Mouse (Mus musculus): ENCODE results near the gene Slc25a17. TPM values are rescaled to one million over a fixed set of nuclear protein-coding genes. Genes with fewer than 3 reads are reported as not detected.

The Slc25a17 gene
- polyA plus RNA-seq, 1 experiment from 2014 or later: 153 TPM

GRCm38 (mm10) chr15:81347466-81347865, 13.1 kb downstream of the Slc25a17 start:
- 95% methylated on average over 2 of the region's 2 CpGs for WGBS
- Histone ChIP-seq H3K4me2 (ENCODE audit: low read length) (no peak overlapping the region), H3K36me3 (ENCODE audit: control insufficient read depth, insufficient read depth, low read length) (peaks cover 10% of the 10 kb centered on the region; the same call in 1 of the 2 replicates), H3K9ac (replicated peaks; ENCODE audit: low read length) (no peak overlapping the region), H3K27me3 (ENCODE audit: control insufficient read depth, insufficient read depth, low read length) (no peaks in the 10 kb centered on the region), H3K4me1 (ENCODE audit: control insufficient read depth, insufficient read depth, low read length) (0 out of 2 replicates have a peak, but pooled peaks cover 2% of the 10 kb centered on the region), H3K9me3 (ENCODE audit: control insufficient read depth, low read length) (no peaks in the 10 kb centered on the region), H3K27ac (replicated peaks; ENCODE audit: low read depth, low read length) (no peak overlapping the region), H3K4me3 (replicated peaks; ENCODE audit: low read depth, low read length) (no peak overlapping the region)
- ATAC-seq (ENCODE audit: low FRiP score, low TSS enrichment): no peak
- DNase-seq: no peak

- no peak overlapping the region for H3K27ac ChIP-seq (replicated peaks; ENCODE audit: low read depth, low read length)
- no peak overlapping the region for H3K4me2 ChIP-seq (ENCODE audit: low read length)
- H3K27me3 ChIP-seq (ENCODE audit: control insufficient read depth, insufficient read depth, low read length): no peaks in the 10 kb centered on the region
- peaks cover 50% of the 10 kb centered on the region for H3K36me3 ChIP-seq (ENCODE audit: control insufficient read depth, insufficient read depth, low read length)
- H3K4me3 ChIP-seq (replicated peaks; ENCODE audit: low read depth, low read length): no peak overlapping the region
- ATAC-seq (ENCODE audit: low FRiP score, low TSS enrichment) (no peak), DNase-seq (no peak)
- no peaks in the 10 kb centered on the region for H3K9me3 ChIP-seq (ENCODE audit: control insufficient read depth, low read length)
- 99% methylated on average over 2 of the region's 2 CpGs for WGBS
- no peak overlapping the region for H3K9ac ChIP-seq (replicated peaks; ENCODE audit: low read length)
- H3K4me1 ChIP-seq (ENCODE audit: control insufficient read depth, insufficient read depth, low read length): no peaks in the 10 kb centered on the region
These were observed 19.2 kb downstream of the Slc25a17 start for GRCm38 (mm10) chr15:81341426-81341825.

GRCm38 (mm10) chr15:81339158-81339557, 21.5 kb downstream of the Slc25a17 start:
- no peaks in the 10 kb centered on the region for H3K4me1 ChIP-seq (ENCODE audit: control insufficient read depth, insufficient read depth, low read length)
- no peaks in the 10 kb centered on the region for H3K27me3 ChIP-seq (ENCODE audit: control insufficient read depth, insufficient read depth, low read length)
- no peaks in the 10 kb centered on the region for H3K9me3 ChIP-seq (ENCODE audit: control insufficient read depth, low read length)
- H3K36me3 ChIP-seq (ENCODE audit: control insufficient read depth, insufficient read depth, low read length): peaks cover 65% of the 10 kb centered on the region
- no peak overlapping the region for H3K9ac ChIP-seq (replicated peaks; ENCODE audit: low read length)
- ATAC-seq (ENCODE audit: low FRiP score, low TSS enrichment) (no peak), DNase-seq (no peak)
- WGBS: over 99% methylated on average over 3 of the region's 3 CpGs
- H3K27ac ChIP-seq (replicated peaks; ENCODE audit: low read depth, low read length): no peak overlapping the region
- H3K4me2 ChIP-seq (ENCODE audit: low read length): no peak overlapping the region
- H3K4me3 ChIP-seq (replicated peaks; ENCODE audit: low read depth, low read length): no peak overlapping the region

- DNase-seq: no peak
- Histone ChIP-seq H3K4me2 (ENCODE audit: low read length) (no peak overlapping the region), H3K27me3 (ENCODE audit: control insufficient read depth, insufficient read depth, low read length) (no peaks in the 10 kb centered on the region), H3K9me3 (ENCODE audit: control insufficient read depth, low read length) (no peaks in the 10 kb centered on the region), H3K4me1 (ENCODE audit: control insufficient read depth, insufficient read depth, low read length) (no peaks in the 10 kb centered on the region), H3K27ac (replicated peaks; ENCODE audit: low read depth, low read length) (no peak overlapping the region), H3K36me3 (ENCODE audit: control insufficient read depth, insufficient read depth, low read length) (peaks cover 70% of the 10 kb centered on the region), H3K9ac (replicated peaks; ENCODE audit: low read length) (no peak overlapping the region), H3K4me3 (replicated peaks; ENCODE audit: low read depth, low read length) (no peak overlapping the region)
- no peak for ATAC-seq (ENCODE audit: low FRiP score, low TSS enrichment)
- 93% methylated on average over 5 of the region's 5 CpGs for WGBS
These were observed 24.1 kb downstream of the Slc25a17 start for GRCm38 (mm10) chr15:81336466-81336865.

GRCm38 (mm10) chr15:81332517-81332916, 28.1 kb downstream of the Slc25a17 start:
- ATAC-seq (ENCODE audit: low FRiP score, low TSS enrichment) (no peak), DNase-seq (no peak)
- no peaks in the 10 kb centered on the region for H3K4me1 ChIP-seq (ENCODE audit: control insufficient read depth, insufficient read depth, low read length)
- no peak overlapping the region for H3K4me2 ChIP-seq (ENCODE audit: low read length)
- no peaks in the 10 kb centered on the region for H3K9me3 ChIP-seq (ENCODE audit: control insufficient read depth, low read length)
- peaks cover 61% of the 10 kb centered on the region for H3K36me3 ChIP-seq (ENCODE audit: control insufficient read depth, insufficient read depth, low read length)
- H3K27me3 ChIP-seq (ENCODE audit: control insufficient read depth, insufficient read depth, low read length): no peaks in the 10 kb centered on the region
- no peak overlapping the region for H3K9ac ChIP-seq (replicated peaks; ENCODE audit: low read length)
- H3K27ac ChIP-seq (replicated peaks; ENCODE audit: low read depth, low read length): no peak overlapping the region
- H3K4me3 ChIP-seq (replicated peaks; ENCODE audit: low read depth, low read length): no peak overlapping the region
- WGBS: 89% methylated on average over 4 of the region's 4 CpGs

GRCm38 (mm10) chr15:81330816-81331433, 29.7 kb downstream of the Slc25a17 start:
- H3K4me3 ChIP-seq (replicated peaks; ENCODE audit: low read depth, low read length): no peak overlapping the region
- no peaks in the 10 kb centered on the region for H3K9me3 ChIP-seq (ENCODE audit: control insufficient read depth, low read length)
- 66% methylated on average over 3 of the region's 3 CpGs for WGBS
- no peaks in the 10 kb centered on the region for H3K4me1 ChIP-seq (ENCODE audit: control insufficient read depth, insufficient read depth, low read length)
- ATAC-seq (ENCODE audit: low FRiP score, low TSS enrichment) (no peak), DNase-seq (no peak)
- no peak overlapping the region for H3K27ac ChIP-seq (replicated peaks; ENCODE audit: low read depth, low read length)
- H3K36me3 ChIP-seq (ENCODE audit: control insufficient read depth, insufficient read depth, low read length): peaks cover 62% of the 10 kb centered on the region
- no peak overlapping the region for H3K4me2 ChIP-seq (ENCODE audit: low read length)
- no peaks in the 10 kb centered on the region for H3K27me3 ChIP-seq (ENCODE audit: control insufficient read depth, insufficient read depth, low read length)
- H3K9ac ChIP-seq (replicated peaks; ENCODE audit: low read length): no peak overlapping the region

- no peak overlapping the region for H3K4me3 ChIP-seq (replicated peaks; ENCODE audit: low read depth, low read length)
- no peaks in the 10 kb centered on the region for H3K9me3 ChIP-seq (ENCODE audit: control insufficient read depth, low read length)
- H3K36me3 ChIP-seq (ENCODE audit: control insufficient read depth, insufficient read depth, low read length): peaks cover 62% of the 10 kb centered on the region
- no peaks in the 10 kb centered on the region for H3K4me1 ChIP-seq (ENCODE audit: control insufficient read depth, insufficient read depth, low read length)
- no peak overlapping the region for H3K4me2 ChIP-seq (ENCODE audit: low read length)
- DNase-seq (no peak), ATAC-seq (ENCODE audit: low FRiP score, low TSS enrichment) (no peak)
- no peaks in the 10 kb centered on the region for H3K27me3 ChIP-seq (ENCODE audit: control insufficient read depth, insufficient read depth, low read length)
- H3K27ac ChIP-seq (replicated peaks; ENCODE audit: low read depth, low read length): no peak overlapping the region
- WGBS: 75% methylated on average over 5 of the region's 5 CpGs
- no peak overlapping the region for H3K9ac ChIP-seq (replicated peaks; ENCODE audit: low read length)
These were observed 30.8 kb downstream of the Slc25a17 start for GRCm38 (mm10) chr15:81329721-81330369.

- Histone ChIP-seq H3K9ac (replicated peaks; ENCODE audit: low read length) (no peak overlapping the region), H3K27ac (replicated peaks; ENCODE audit: low read depth, low read length) (no peak overlapping the region), H3K27me3 (ENCODE audit: control insufficient read depth, insufficient read depth, low read length) (no peaks in the 10 kb centered on the region), H3K9me3 (ENCODE audit: control insufficient read depth, low read length) (no peaks in the 10 kb centered on the region), H3K4me3 (replicated peaks; ENCODE audit: low read depth, low read length) (no peak overlapping the region), H3K4me1 (ENCODE audit: control insufficient read depth, insufficient read depth, low read length) (no peaks in the 10 kb centered on the region), H3K4me2 (ENCODE audit: low read length) (no peak overlapping the region), H3K36me3 (ENCODE audit: control insufficient read depth, insufficient read depth, low read length) (peaks cover 52% of the 10 kb centered on the region)
- WGBS: 97% methylated on average over 7 of the region's 7 CpGs
- ATAC-seq (ENCODE audit: low FRiP score, low TSS enrichment) (no peak), DNase-seq (no peak)
These were observed 33.1 kb downstream of the Slc25a17 start for GRCm38 (mm10) chr15:81327501-81327900.

GRCm38 (mm10) chr15:81324979-81325378, 35.6 kb downstream of the Slc25a17 start:
- DNase-seq (no peak), ATAC-seq (ENCODE audit: low FRiP score, low TSS enrichment) (no peak)
- Histone ChIP-seq H3K27me3 (ENCODE audit: control insufficient read depth, insufficient read depth, low read length) (no peaks in the 10 kb centered on the region), H3K36me3 (ENCODE audit: control insufficient read depth, insufficient read depth, low read length) (peaks cover 72% of the 10 kb centered on the region), H3K4me2 (ENCODE audit: low read length) (no peak overlapping the region), H3K27ac (replicated peaks; ENCODE audit: low read depth, low read length) (no peak overlapping the region), H3K4me1 (ENCODE audit: control insufficient read depth, insufficient read depth, low read length) (no peaks in the 10 kb centered on the region), H3K4me3 (replicated peaks; ENCODE audit: low read depth, low read length) (no peak overlapping the region), H3K9ac (replicated peaks; ENCODE audit: low read length) (no peak overlapping the region), H3K9me3 (ENCODE audit: control insufficient read depth, low read length) (no peaks in the 10 kb centered on the region)
- WGBS: 88% methylated on average over 4 of the region's 4 CpGs

All from midbrain, embryonic 14.5 days (tissue).